In genomic region chr2:165286361-165287201, GRCm38 (mm10) we compare ENCODE assay signal across 8 mouse cellular contexts. TPM values are rescaled to one million over a fixed set of nuclear protein-coding genes. Genes with fewer than 3 reads are reported as not detected.
DNase-seq lines count a peak whose midpoint lies in the region; ATAC-seq and TF ChIP-seq lines count a peak whose summit lies in the region.

No protein-coding gene starts in this region.

- no peaks in the 10 kb centered on the region for H3K9me3 ChIP-seq in heart, embryonic 12.5 days (replicated peaks)
- no peaks in the 10 kb centered on the region for H3K9me3 ChIP-seq in G1E (replicated peaks)
- no peaks in the 10 kb centered on the region for H3K9me3 ChIP-seq in forebrain, embryonic 14.5 days (replicated peaks; ENCODE audit: control insufficient read depth, low read length)
- H3K9me3 ChIP-seq in midbrain, embryonic 10.5 days (replicated peaks): no peaks in the 10 kb centered on the region
- no peaks in the 10 kb centered on the region for H3K9me3 ChIP-seq in stomach, embryonic 15.5 days

- no peak for DNase-seq in heart, adult 11 months
- peak; percentile 45 for DNase-seq in G1E (ENCODE audit: low spot score)
- no peak for DNase-seq in forebrain, embryonic 14.5 days (ENCODE audit: low spot score)
- peak; percentile 52 to 55 for DNase-seq in left cerebral cortex, postnatal 36 days (ENCODE audit: low spot score in 2 of 2)
- DNase-seq in midbrain, embryonic 10.5 days (ENCODE audit: low spot score): no peak
- DNase-seq in testis, postnatal 14 days (ENCODE audit: low spot score): no peak

- peak overlapping the region; percentile 92 for H3K4me2 ChIP-seq in heart, embryonic 12.5 days
- H3K4me2 ChIP-seq in forebrain, embryonic 14.5 days (ENCODE audit: low read length): peak overlapping the region; percentile 95
- H3K4me2 ChIP-seq in stomach, embryonic 15.5 days: peak overlapping the region; percentile 84

- H3K36me3 ChIP-seq in heart, embryonic 12.5 days: peaks cover 33% of the 10 kb centered on the region
- H3K36me3 ChIP-seq in G1E (replicated peaks): peaks cover 78% of the 10 kb centered on the region
- H3K36me3 ChIP-seq in forebrain, embryonic 14.5 days (ENCODE audit: control insufficient read depth, insufficient read depth, low read length): peaks cover 33% of the 10 kb centered on the region
- H3K36me3 ChIP-seq in midbrain, embryonic 10.5 days: peaks cover 45% of the 10 kb centered on the region
- peaks cover 13% of the 10 kb centered on the region for H3K36me3 ChIP-seq in stomach, embryonic 15.5 days

- no peaks in the 10 kb centered on the region for H3K27me3 ChIP-seq in heart, embryonic 12.5 days (replicated peaks)
- H3K27me3 ChIP-seq in G1E (ENCODE audit: insufficient read depth, low read length): no peaks in the 10 kb centered on the region
- no peaks in the 10 kb centered on the region for H3K27me3 ChIP-seq in forebrain, embryonic 14.5 days (replicated peaks; ENCODE audit: control insufficient read depth, insufficient read depth, low read length)
- no peaks in the 10 kb centered on the region for H3K27me3 ChIP-seq in midbrain, embryonic 10.5 days (ENCODE audit: low read depth, poor library complexity, severe bottlenecking)
- no peaks in the 10 kb centered on the region for H3K27me3 ChIP-seq in stomach, embryonic 15.5 days (replicated peaks)

- H3K4me3 ChIP-seq in heart, embryonic 12.5 days: peak overlapping the region; percentile 77
- H3K4me3 ChIP-seq in G1E (ENCODE audit: low read depth, low read length): peak overlapping the region; percentile 99
- peak overlapping the region; percentile 74 for H3K4me3 ChIP-seq in forebrain, embryonic 14.5 days (ENCODE audit: low read depth, low read length)
- H3K4me3 ChIP-seq in midbrain, embryonic 10.5 days: peak overlapping the region; percentile 93
- H3K4me3 ChIP-seq in stomach, embryonic 15.5 days (replicated peaks): peak overlapping the region; percentile 74

- no peak for ATAC-seq in heart, embryonic 12.5 days (ENCODE audit: insufficient number of reproducible peaks, low FRiP score)
- ATAC-seq in G1E (ENCODE audit: extremely low read depth, insufficient number of reproducible peaks, low FRiP score, poor library complexity, severe bottlenecking): no peak
- no peak for ATAC-seq in forebrain, embryonic 14.5 days
- no peak for ATAC-seq in stomach, embryonic 15.5 days (ENCODE audit: insufficient read depth, low FRiP score, low read depth)

- peaks cover 20% of the 10 kb centered on the region for H3K4me1 ChIP-seq in heart, embryonic 12.5 days (replicated peaks)
- peaks cover 41% of the 10 kb centered on the region for H3K4me1 ChIP-seq in G1E (ENCODE audit: insufficient read depth, low read depth, low read length)
- H3K4me1 ChIP-seq in forebrain, embryonic 14.5 days (ENCODE audit: control insufficient read depth, insufficient read depth, low read length): peaks cover 20% of the 10 kb centered on the region
- peaks cover 49% of the 10 kb centered on the region for H3K4me1 ChIP-seq in midbrain, embryonic 10.5 days
- peaks cover 29% of the 10 kb centered on the region for H3K4me1 ChIP-seq in stomach, embryonic 15.5 days

- WGBS in heart, embryonic 12.5 days: 63% methylated on average over 18 of the region's 18 CpGs
- WGBS in forebrain, embryonic 14.5 days: 68% methylated on average over 18 of the region's 18 CpGs
- 75% methylated on average over 18 of the region's 18 CpGs for WGBS in midbrain, embryonic 10.5 days
- WGBS in stomach, embryonic 15.5 days: 56% methylated on average over 18 of the region's 18 CpGs

- intact Hi-C loops in left cerebral cortex, postnatal 36 days (cut with DNase I): loop anchor here (5.0 kb wide), 1 partner anchor 66 kb away; no protein-coding TSS in a partner anchor

- H3K27ac ChIP-seq in heart, embryonic 12.5 days (ENCODE audit: poor library complexity, severe bottlenecking): no peak overlapping the region
- no peak overlapping the region for H3K27ac ChIP-seq in forebrain, embryonic 14.5 days (ENCODE audit: low read depth, low read length)
- H3K27ac ChIP-seq in midbrain, embryonic 10.5 days (replicated peaks): peak overlapping the region; percentile 87
- H3K27ac ChIP-seq in stomach, embryonic 15.5 days: peak overlapping the region; percentile 36; the same call in 1 of the 2 replicates

- no peak for TF ChIP-seq CTCF in G1E (IDR thresholded peaks at IDR 0.05; ENCODE audit: low read depth, low read length)

- H3K9ac ChIP-seq in heart, embryonic 12.5 days: peak overlapping the region; percentile 74
- H3K9ac ChIP-seq in forebrain, embryonic 14.5 days (ENCODE audit: low read length): peak overlapping the region; percentile 77
- peak overlapping the region; percentile 60; the same call in 1 of the 2 replicates for H3K9ac ChIP-seq in stomach, embryonic 15.5 days

RNA-seq across cellular contexts. Expression of gene Slc35c2, which starts 1.1 kb away (rescaled TPM):
- polyA plus RNA-seq in heart, embryonic 12.5 days (2016; fragmentation: Nextera tagmentation; extraction: Ambion mirVana): 39.7 and 40.6 TPM in 2 replicates
- 20.5 and 41.6 TPM in 2 replicates for total RNA-seq in G1E (2014; fragmentation: Nextera tagmentation)
- total RNA-seq in G1E (2017): 32.7 and 36.8 TPM in 2 replicates
- polyA plus RNA-seq in G1E (2012): 62.5 and 70.3 TPM in 2 replicates
- 54.7 and 56.4 TPM in 2 replicates for polyA plus RNA-seq in forebrain, embryonic 14.5 days (2014; fragmentation: Nextera tagmentation; extraction: Ambion mirVana)
- total RNA-seq in left cerebral cortex, postnatal 36 days (2021): 10 to 100 TPM; 52.9 to 56.8 TPM
- polyA plus RNA-seq in midbrain, embryonic 10.5 days (2016; fragmentation: Nextera tagmentation; extraction: Ambion mirVana): 72.8 and 73.0 TPM in 2 replicates
- polyA plus RNA-seq in stomach, embryonic 15.5 days (2015; fragmentation: Nextera tagmentation; extraction: Ambion mirVana): 60.5 and 71.8 TPM in 2 replicates

RNA-seq across cellular contexts. Expression of gene Elmo2, which starts 39.7 kb away (rescaled TPM):
- polyA plus RNA-seq in heart, embryonic 12.5 days (2016; fragmentation: Nextera tagmentation; extraction: Ambion mirVana): 47.1 TPM in 2 replicates
- total RNA-seq in G1E (2014; fragmentation: Nextera tagmentation) (22.6 and 38.3 TPM in 2 replicates), G1E (2017) (17.7 and 18.8 TPM in 2 replicates)
- 8.1 and 15.1 TPM in 2 replicates for polyA plus RNA-seq in G1E (2012)
- 95.5 and 101 TPM in 2 replicates for polyA plus RNA-seq in forebrain, embryonic 14.5 days (2014; fragmentation: Nextera tagmentation; extraction: Ambion mirVana)
- total RNA-seq in left cerebral cortex, postnatal 36 days (2021): 100 to 1,000 TPM; 160 to 161 TPM
- 81.7 and 90.0 TPM in 2 replicates for polyA plus RNA-seq in midbrain, embryonic 10.5 days (2016; fragmentation: Nextera tagmentation; extraction: Ambion mirVana)
- polyA plus RNA-seq in stomach, embryonic 15.5 days (2015; fragmentation: Nextera tagmentation; extraction: Ambion mirVana): 53.2 and 56.2 TPM in 2 replicates

RNA-seq across cellular contexts. Expression of gene Cdh22, which starts 51.9 kb away (rescaled TPM):
- polyA plus RNA-seq in heart, embryonic 12.5 days (2016; fragmentation: Nextera tagmentation; extraction: Ambion mirVana): not detected in 2 replicates
- total RNA-seq in G1E (2014; fragmentation: Nextera tagmentation) (not detected in 2 replicates), G1E (2017) (0.05 TPM in 1 of 2 replicates, not detected in the other)
- polyA plus RNA-seq in G1E (2012): not detected in 2 replicates
- polyA plus RNA-seq in forebrain, embryonic 14.5 days (2014; fragmentation: Nextera tagmentation; extraction: Ambion mirVana): 4.8 and 4.9 TPM in 2 replicates
- total RNA-seq in left cerebral cortex, postnatal 36 days (2021): 10 to 100 TPM; 50.3 to 58.7 TPM
- polyA plus RNA-seq in midbrain, embryonic 10.5 days (2016; fragmentation: Nextera tagmentation; extraction: Ambion mirVana): 3.9 and 7.1 TPM in 2 replicates
- 0.57 and 0.63 TPM in 2 replicates for polyA plus RNA-seq in stomach, embryonic 15.5 days (2015; fragmentation: Nextera tagmentation; extraction: Ambion mirVana)

Comparison
In these comparisons a context has a peak if more than half of its experiments do, and no peak if none do; other contexts are left out.
1. H3K27ac ChIP-seq: peak in midbrain, embryonic 10.5 days (single experiment) and stomach, embryonic 15.5 days (single experiment); none in heart, embryonic 12.5 days (single experiment) and forebrain, embryonic 14.5 days (single experiment).
2. DNase-seq: peak in G1E (single experiment) and left cerebral cortex, postnatal 36 days (2 of 2); none in heart, adult 11 months (single experiment), forebrain, embryonic 14.5 days (single experiment), midbrain, embryonic 10.5 days (single experiment) and testis, postnatal 14 days (single experiment).
3. Peak in every context shown above with its lines, with median percentiles within 50 percentile points of each other: H3K4me2 ChIP-seq, H3K4me3 ChIP-seq and H3K9ac ChIP-seq.